In genomic region chr1:194941528-194941927, GRCm38 (mm10) we compare ENCODE assay signal across 13 mouse cellular contexts. TPM values are rescaled to one million over a fixed set of nuclear protein-coding genes. Genes with fewer than 3 reads are reported as not detected.
DNase-seq lines count a peak whose midpoint lies in the region; ATAC-seq and TF ChIP-seq lines count a peak whose summit lies in the region.
"Had no signal": no experiment of that assay in that cellular context is flagged by ENCODE, and none has a peak within 500 bp of the region (broad histone marks: within the 10 kb centered on the region; RNA-seq: fewer than 3 reads in every experiment).

No protein-coding gene starts in this region.

- no peak for ATAC-seq in kidney, embryonic 16.5 days (ENCODE audit: low FRiP score, low TSS enrichment)
- ATAC-seq in heart, embryonic 16.5 days (replicated peaks; ENCODE audit: extremely low read depth, insufficient read depth, low FRiP score): no peak

- no peaks in the 10 kb centered on the region for H3K79me2 ChIP-seq in heart, adult 2 months (replicated peaks; ENCODE audit: control insufficient read depth, insufficient read depth, low read length)

- H3K4me2 ChIP-seq in kidney, embryonic 16.5 days (replicated peaks; ENCODE audit: low read depth, low read length): peak overlapping the region; percentile 81
- peak overlapping the region; percentile 75 for H3K4me2 ChIP-seq in heart, embryonic 16.5 days (ENCODE audit: low read depth, low read length)

- no peak for TF ChIP-seq POLR2A in heart, adult 2 months (IDR thresholded peaks at IDR 0.05; ENCODE audit: insufficient read depth, low read depth, low read length)

- no peak for DNase-seq in heart, adult 2 months
- no peak for DNase-seq in heart, postnatal 25 days (ENCODE audit: low spot score)
- no peak for DNase-seq in kidney, postnatal 25 days
- peak; percentile 58 for DNase-seq in NIH3T3 (ENCODE audit: low read depth)
- DNase-seq in limb, embryonic 10.5 days (ENCODE audit: low spot score): no peak
- DNase-seq: adrenal gland, postnatal 14 days; cerebellum, adult 9-10 months; right cerebral cortex, postnatal 25 days had no signal

- TF ChIP-seq CTCF in heart, adult 2 months (IDR thresholded peaks at IDR 0.05): no peak

- no peaks in the 10 kb centered on the region for H3K9me3 ChIP-seq in kidney, embryonic 16.5 days (ENCODE audit: low read length)
- H3K9me3 ChIP-seq in heart, embryonic 16.5 days (replicated peaks; ENCODE audit: control insufficient read depth, low read length): no peaks in the 10 kb centered on the region
- no peaks in the 10 kb centered on the region for H3K9me3 ChIP-seq in limb, embryonic 10.5 days (replicated peaks)
- H3K9me3 ChIP-seq: forebrain, embryonic 10.5 days; G1E; neural tube, embryonic 13.5 days had no signal

- peaks cover 17% of the 10 kb centered on the region for H3K4me1 ChIP-seq in heart, adult 2 months (ENCODE audit: control insufficient read depth, insufficient read depth, low read length)
- H3K4me1 ChIP-seq in kidney, embryonic 16.5 days (ENCODE audit: insufficient read depth, low read length): no peaks in the 10 kb centered on the region; the same call in 1 of the 2 replicates
- H3K4me1 ChIP-seq in heart, embryonic 16.5 days (ENCODE audit: control insufficient read depth, insufficient read depth, low read length): peaks cover 7% of the 10 kb centered on the region
- peaks cover 10% of the 10 kb centered on the region for H3K4me1 ChIP-seq in limb, embryonic 10.5 days

- H3K36me3 ChIP-seq in heart, adult 2 months (ENCODE audit: control insufficient read depth, insufficient read depth, low read length): peaks cover 36% of the 10 kb centered on the region
- no peaks in the 10 kb centered on the region for H3K36me3 ChIP-seq in kidney, embryonic 16.5 days (ENCODE audit: insufficient read depth, low read length)
- no peaks in the 10 kb centered on the region for H3K36me3 ChIP-seq in heart, embryonic 16.5 days (ENCODE audit: control insufficient read depth, insufficient read depth)
- H3K36me3 ChIP-seq in limb, embryonic 10.5 days: no peaks in the 10 kb centered on the region
- H3K36me3 ChIP-seq: forebrain, embryonic 10.5 days; G1E; neural tube, embryonic 13.5 days had no signal

- H3K27ac ChIP-seq in heart, adult 2 months: peak overlapping the region; percentile 94
- peak overlapping the region; percentile 65; the same call in 1 of the 2 replicates for H3K27ac ChIP-seq in kidney, embryonic 16.5 days (ENCODE audit: low read length)
- H3K27ac ChIP-seq in heart, embryonic 16.5 days (ENCODE audit: low read length): peak overlapping the region; percentile 55
- no peak overlapping the region for H3K27ac ChIP-seq in limb, embryonic 10.5 days
- H3K27ac ChIP-seq: forebrain, embryonic 10.5 days; neural tube, embryonic 13.5 days had no signal

- H3K4me3 ChIP-seq in heart, adult 2 months: peak overlapping the region; percentile 76
- no peak overlapping the region for H3K4me3 ChIP-seq in kidney, embryonic 16.5 days (ENCODE audit: low read length)
- peak overlapping the region; percentile 24 for H3K4me3 ChIP-seq in heart, embryonic 16.5 days (ENCODE audit: low read length)
- H3K4me3 ChIP-seq in limb, embryonic 10.5 days: no peak overlapping the region
- H3K4me3 ChIP-seq: forebrain, embryonic 10.5 days; neural tube, embryonic 13.5 days had no signal

- TF ChIP-seq EP300 in heart, adult 2 months (IDR thresholded peaks at IDR 0.05; ENCODE audit: insufficient read depth, low read depth, low read length): no peak

- no peak overlapping the region for H3K9ac ChIP-seq in heart, adult 2 months (ENCODE audit: low read depth, low read length)
- no peak overlapping the region for H3K9ac ChIP-seq in kidney, embryonic 16.5 days (replicated peaks; ENCODE audit: low read length)
- H3K9ac ChIP-seq in heart, embryonic 16.5 days (ENCODE audit: low read length): no peak overlapping the region
- H3K9ac ChIP-seq: neural tube, embryonic 13.5 days had no signal

- intact Hi-C loops in heart, adult 2 months (cut with DNase I): no loop called here
- intact Hi-C loops in heart, postnatal 25 days (cut with DNase I): no loop called here

- H3K27me3 ChIP-seq in heart, adult 2 months (ENCODE audit: control insufficient read depth, insufficient read depth, low read length): 0 out of 2 replicates have a peak, but pooled peaks cover 1% of the 10 kb centered on the region
- 0 out of 2 replicates have a peak, but pooled peaks cover 8% of the 10 kb centered on the region for H3K27me3 ChIP-seq in kidney, embryonic 16.5 days (ENCODE audit: insufficient read depth, low read length)
- H3K27me3 ChIP-seq in heart, embryonic 16.5 days (ENCODE audit: control insufficient read depth, insufficient read depth, low read length): no peaks in the 10 kb centered on the region; the same call in 1 of the 2 replicates
- peaks cover 30% of the 10 kb centered on the region for H3K27me3 ChIP-seq in limb, embryonic 10.5 days (ENCODE audit: low read depth, poor library complexity, severe bottlenecking)

RNA-seq across cellular contexts. Expression of gene Cd34, which starts 2.9 kb away (rescaled TPM):
- total RNA-seq in heart, adult 2 months (2021): 10 to 100 TPM; 73.6 to 92.6 TPM
- 86.5 and 172 TPM in 2 replicates for polyA plus RNA-seq in heart, adult 2 months (2012; rRNA removed)
- total RNA-seq in heart, postnatal 25 days (2021): 100 to 1,000 TPM in 1 of 2 experiments, 10 to 100 TPM in 1; 97.4 to 128 TPM
- polyA plus RNA-seq in kidney, embryonic 16.5 days (2015; fragmentation: Nextera tagmentation; extraction: Ambion mirVana): 106 and 114 TPM in 2 replicates
- 110 and 124 TPM in 2 replicates for polyA plus RNA-seq in heart, embryonic 16.5 days (2015; fragmentation: Nextera tagmentation; extraction: Ambion mirVana)
- 51.7 and 52.3 TPM in 2 replicates for polyA plus RNA-seq in limb, embryonic 10.5 days (2016; fragmentation: Nextera tagmentation; extraction: Ambion mirVana)

Comparison
In these comparisons a context has a peak if more than half of its experiments do, and no peak if none do; other contexts are left out.
1. H3K4me3 ChIP-seq: peak in heart, adult 2 months (single experiment) and heart, embryonic 16.5 days (single experiment); none in kidney, embryonic 16.5 days (single experiment) and limb, embryonic 10.5 days (single experiment).